In genomic region chr2:52758627-52759026, GRCm38 (mm10) we compare ENCODE assay signal across 8 mouse cellular contexts. TPM values are rescaled to one million over a fixed set of nuclear protein-coding genes. Genes with fewer than 3 reads are reported as not detected.
DNase-seq lines count a peak whose midpoint lies in the region; ATAC-seq and TF ChIP-seq lines count a peak whose summit lies in the region.

No protein-coding gene starts in this region.

- no peak overlapping the region for H3K4me3 ChIP-seq in midbrain, embryonic 11.5 days (ENCODE audit: low read depth, low read length)
- no peak overlapping the region for H3K4me3 ChIP-seq in midbrain, embryonic 13.5 days (replicated peaks)
- H3K4me3 ChIP-seq in lung, postnatal 0 days (ENCODE audit: low read depth, low read length) = no peak overlapping the region

- 31% methylated on average over 10 of the region's 10 CpGs for WGBS in midbrain, embryonic 11.5 days
- WGBS in midbrain, embryonic 13.5 days = 40% methylated on average over 10 of the region's 10 CpGs
- WGBS in lung, postnatal 0 days = 22% methylated on average over 10 of the region's 10 CpGs

- no peak overlapping the region for H3K27ac ChIP-seq in midbrain, embryonic 11.5 days (ENCODE audit: low read depth, low read length)
- H3K27ac ChIP-seq in midbrain, embryonic 13.5 days = no peak overlapping the region
- H3K27ac ChIP-seq in lung, postnatal 0 days (ENCODE audit: low read length) = no peak overlapping the region

- peak; percentile 75 for TF ChIP-seq CTCF in lung, postnatal 0 days (IDR thresholded peaks at IDR 0.05)

- DNase-seq in cerebellum, adult 11 months = peak; percentile 13
- no peak for DNase-seq in cerebellum, adult 11-12 months
- DNase-seq in midbrain, embryonic 11.5 days (ENCODE audit: low spot score, missing footprints) = peak; percentile 91
- DNase-seq in cerebellum, postnatal 25 days = peak; percentile 32 to 62
- peak; percentile 57 for DNase-seq in lung, postnatal 0 days (ENCODE audit: low spot score)
- peak; percentile 74 for DNase-seq in right cerebral cortex, postnatal 4 days

- no peaks in the 10 kb centered on the region for H3K27me3 ChIP-seq in midbrain, embryonic 11.5 days (ENCODE audit: control insufficient read depth, insufficient read depth, low read length)
- H3K27me3 ChIP-seq in midbrain, embryonic 13.5 days = peaks cover 4% of the 10 kb centered on the region; the same call in 1 of the 2 replicates
- H3K27me3 ChIP-seq in lung, postnatal 0 days (replicated peaks; ENCODE audit: insufficient read depth, low read length) = no peaks in the 10 kb centered on the region

- H3K4me2 ChIP-seq in midbrain, embryonic 11.5 days = no peak overlapping the region
- H3K4me2 ChIP-seq in midbrain, embryonic 13.5 days (replicated peaks) = no peak overlapping the region
- H3K4me2 ChIP-seq in lung, postnatal 0 days (replicated peaks; ENCODE audit: low read depth, low read length) = no peak overlapping the region

- H3K36me3 ChIP-seq in midbrain, embryonic 11.5 days (ENCODE audit: control insufficient read depth, insufficient read depth, low read length) = no peaks in the 10 kb centered on the region
- H3K36me3 ChIP-seq in midbrain, embryonic 13.5 days = no peaks in the 10 kb centered on the region
- H3K36me3 ChIP-seq in lung, postnatal 0 days (ENCODE audit: insufficient read depth, low read length) = no peaks in the 10 kb centered on the region

- no peaks in the 10 kb centered on the region for H3K9me3 ChIP-seq in midbrain, embryonic 11.5 days (ENCODE audit: control insufficient read depth, low read length)
- no peaks in the 10 kb centered on the region for H3K9me3 ChIP-seq in midbrain, embryonic 13.5 days
- H3K9me3 ChIP-seq in lung, postnatal 0 days (ENCODE audit: low read length) = no peaks in the 10 kb centered on the region

- peaks cover under 1% of the 10 kb centered on the region; the same call in 1 of the 2 replicates for H3K4me1 ChIP-seq in midbrain, embryonic 11.5 days (ENCODE audit: control insufficient read depth, insufficient read depth, low read length)
- H3K4me1 ChIP-seq in midbrain, embryonic 13.5 days (replicated peaks) = peaks cover 5% of the 10 kb centered on the region; the same call in 1 of the 2 replicates
- no peaks in the 10 kb centered on the region for H3K4me1 ChIP-seq in lung, postnatal 0 days (ENCODE audit: insufficient read depth, low read depth, low read length)

- TF ChIP-seq EP300 in lung, postnatal 0 days (IDR thresholded peaks at IDR 0.05) = no peak

- no peak for ATAC-seq in midbrain, embryonic 11.5 days (ENCODE audit: low FRiP score)
- no peak for ATAC-seq in midbrain, embryonic 13.5 days
- ATAC-seq in hematopoietic stem cell, adult 5-6 weeks (replicated peaks in 1 of 2; ENCODE audit: insufficient read depth in 1 of 2, low FRiP score in 2 of 2, low TSS enrichment in 1 of 2, low read depth in 1 of 2, poor library complexity in 2 of 2, severe bottlenecking in 2 of 2) = peak; percentile 36 to 44; a peak in 2 of 4 replicates
- no peak for ATAC-seq in lung, postnatal 0 days

- no peak overlapping the region for H3K9ac ChIP-seq in midbrain, embryonic 11.5 days (ENCODE audit: low read length)
- H3K9ac ChIP-seq in midbrain, embryonic 13.5 days (replicated peaks) = no peak overlapping the region
- H3K9ac ChIP-seq in lung, postnatal 0 days (replicated peaks; ENCODE audit: low read depth) = no peak overlapping the region

RNA-seq across cellular contexts. Expression of gene Stam2, which starts 16.5 kb away (rescaled TPM):
- polyA plus RNA-seq in midbrain, embryonic 11.5 days (2014; fragmentation: Nextera tagmentation; extraction: Ambion mirVana) = 44.4 and 45.9 TPM in 2 replicates
- polyA plus RNA-seq in midbrain, embryonic 13.5 days (2015; fragmentation: Nextera tagmentation; extraction: Ambion mirVana) = 40.4 and 42.2 TPM in 2 replicates
- 18.7 and 26.4 TPM in 2 replicates for total RNA-seq in hematopoietic stem cell, adult 5-6 weeks (2017)
- 26.9 and 28.5 TPM in 2 replicates for polyA plus RNA-seq in lung, postnatal 0 days (2015; fragmentation: Nextera tagmentation; extraction: Ambion mirVana)

Comparison
In these comparisons a context has a peak if more than half of its experiments do, and no peak if none do; other contexts are left out.
1. ATAC-seq: peak in hematopoietic stem cell, adult 5-6 weeks (2 of 2); none in midbrain, embryonic 11.5 days (single experiment), midbrain, embryonic 13.5 days (single experiment) and lung, postnatal 0 days (single experiment).